Mouse (Mus musculus): ENCODE data around the gene Cab39.

Cab39 gene

DNA sequence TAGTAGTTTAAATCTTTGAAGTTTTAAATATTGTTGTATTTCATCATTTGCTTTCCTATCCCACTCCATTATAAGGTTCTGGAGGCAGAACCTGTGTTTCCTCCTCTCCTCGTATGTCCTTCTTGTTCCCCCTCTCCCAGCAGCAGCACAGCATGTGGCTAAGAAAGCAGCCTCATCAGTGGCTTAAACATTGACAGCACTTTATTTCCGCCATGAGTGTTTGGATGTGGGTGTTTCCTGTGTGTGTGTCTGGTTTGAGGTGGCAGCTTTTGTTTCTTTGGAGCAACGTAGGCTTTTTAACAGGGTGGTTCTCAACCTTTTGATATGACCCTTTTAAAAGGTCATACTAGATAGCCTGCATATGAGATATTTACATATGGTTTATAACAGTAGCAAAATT lies 52.2 kb downstream of the Cab39 start:
- peak; percentile 41 for DNase-seq (ENCODE audit: low read depth, low spot score)

DNA sequence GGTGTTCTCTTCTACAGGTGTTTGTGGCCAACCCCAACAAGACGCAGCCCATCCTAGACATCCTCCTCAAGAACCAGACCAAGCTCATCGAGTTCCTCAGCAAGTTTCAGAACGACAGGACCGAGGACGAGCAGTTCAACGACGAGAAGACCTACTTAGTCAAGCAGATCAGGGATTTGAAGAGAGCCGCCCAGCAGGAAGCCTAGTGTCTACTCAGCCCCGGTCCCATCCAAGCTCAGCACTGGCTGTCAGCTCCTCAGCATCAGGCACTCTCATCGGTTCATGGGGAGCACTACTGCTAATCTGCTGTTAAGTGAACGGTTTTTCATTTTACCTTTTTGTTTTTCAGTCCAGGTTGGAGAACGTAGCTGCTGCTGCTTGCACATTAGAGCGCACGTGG lies 55.8 kb downstream of the Cab39 start:
- no peak for DNase-seq (ENCODE audit: low read depth, low spot score)

DNA sequence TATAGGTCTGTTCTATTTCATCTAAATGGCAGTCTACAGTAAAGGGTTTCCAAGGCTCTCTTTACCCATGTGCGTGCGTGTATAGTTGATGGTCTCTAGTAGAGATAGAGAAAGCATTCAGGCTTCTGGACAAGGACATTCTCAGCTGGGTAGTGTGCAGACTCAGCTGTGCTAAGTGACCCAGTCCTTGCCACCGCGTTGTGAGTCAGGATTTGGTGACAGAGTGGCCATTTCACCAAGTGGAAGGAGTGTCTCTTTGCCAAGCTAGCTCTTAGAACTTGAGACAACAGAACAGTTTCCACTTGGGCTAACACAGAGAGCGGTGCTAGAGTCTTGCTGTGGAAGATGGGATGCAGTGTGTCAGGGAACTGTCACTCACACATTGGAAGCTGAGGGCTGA lies 57.6 kb downstream of the Cab39 start:
- no peak for DNase-seq (ENCODE audit: low read depth, low spot score)

DNA sequence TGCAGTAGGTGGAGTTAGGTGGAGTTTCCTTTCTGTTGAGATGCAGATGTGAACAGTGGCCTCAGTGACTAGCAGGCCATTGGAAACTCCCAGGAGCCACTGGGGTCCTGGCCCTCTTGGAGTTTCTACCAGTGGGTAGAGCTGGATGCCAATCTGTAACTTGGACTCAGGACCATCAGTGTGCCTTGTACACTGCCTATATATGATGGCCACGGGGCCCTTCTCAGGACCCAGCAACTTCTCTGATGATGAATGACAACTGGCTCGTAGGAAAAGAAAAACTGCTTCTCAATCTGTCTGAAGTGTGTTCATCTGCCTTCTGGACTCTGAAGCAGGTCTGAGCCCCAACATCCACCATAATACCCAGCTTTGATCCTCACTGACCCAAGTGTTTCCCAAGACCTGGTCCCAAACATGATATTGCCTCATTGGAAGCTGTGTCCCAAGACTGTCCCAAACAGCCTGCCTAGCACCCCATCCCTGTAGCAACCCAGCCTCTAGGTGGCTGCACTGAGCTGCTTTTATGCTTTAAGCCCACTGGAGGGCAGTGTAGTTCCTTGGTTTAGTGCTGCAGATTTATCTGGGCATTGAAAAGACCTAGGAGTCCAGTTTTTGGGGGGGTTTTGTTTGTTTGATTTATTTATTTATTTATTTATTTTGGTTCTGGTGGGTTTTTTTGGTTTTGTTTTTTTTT lies 59.9 kb downstream of the Cab39 start:
- peak; percentile 86 for DNase-seq (ENCODE audit: low read depth, low spot score)

DNA sequence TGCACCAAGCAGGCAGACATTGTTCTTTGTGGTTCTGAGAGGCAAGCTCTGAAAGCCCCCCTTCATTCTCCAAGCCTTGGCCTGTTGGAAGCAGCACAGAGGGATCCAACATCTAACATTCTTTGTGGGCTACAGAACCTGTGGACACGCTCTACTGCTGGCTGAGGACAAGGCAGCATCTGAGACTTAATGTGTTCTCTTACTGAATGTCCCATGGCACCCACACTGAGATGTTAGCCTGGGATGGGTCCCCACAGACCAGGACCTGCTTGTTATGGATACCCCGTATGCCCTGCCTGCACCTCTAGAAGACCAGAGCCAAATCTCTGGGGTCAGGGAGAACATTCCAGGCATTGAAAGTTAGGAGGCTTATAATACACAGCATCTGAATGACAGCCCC lies 60.6 kb downstream of the Cab39 start:
- no peak for DNase-seq (ENCODE audit: low read depth, low spot score)

DNA sequence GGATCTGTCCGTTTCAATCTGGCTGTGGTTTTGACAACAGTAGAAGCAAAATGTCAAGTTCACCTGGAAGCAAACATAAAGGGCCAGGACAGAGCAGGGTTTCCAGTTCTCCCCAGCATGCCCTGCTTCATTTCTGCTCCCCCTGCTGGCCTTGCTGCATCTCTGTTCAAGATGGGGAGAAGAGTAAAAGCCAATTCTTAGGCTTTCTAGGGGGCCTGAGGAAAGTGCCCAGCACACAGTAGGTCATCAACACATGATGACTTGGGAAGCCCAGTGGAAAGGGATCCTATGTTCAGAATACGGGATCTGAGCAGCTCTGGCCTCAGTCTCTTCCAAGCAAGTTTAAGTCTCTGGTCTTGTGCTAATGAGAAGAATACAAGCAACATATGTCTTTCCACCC lies 61.2 kb downstream of the Cab39 start:
- DNase-seq (ENCODE audit: low read depth, low spot score): no peak

DNA sequence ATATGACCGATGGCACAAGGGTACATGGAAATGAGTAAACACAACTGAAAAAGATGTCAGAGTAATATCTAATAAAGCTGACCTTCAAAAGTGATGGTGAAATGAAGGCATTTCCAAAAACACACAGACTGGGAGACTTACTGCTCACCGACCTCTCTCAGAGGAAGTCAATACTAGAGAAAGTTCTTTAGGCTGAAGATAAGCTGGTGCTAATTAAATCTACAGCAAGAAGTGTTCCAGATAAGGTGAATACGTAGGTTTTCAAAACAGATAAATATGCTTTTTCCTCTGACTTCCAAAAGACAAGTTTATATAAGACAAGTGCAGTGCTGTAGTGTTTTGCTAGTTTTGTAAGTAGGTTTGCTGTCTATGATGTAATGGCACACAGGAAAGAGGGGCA lies 63.0 kb downstream of the Cab39 start:
- DNase-seq (ENCODE audit: low read depth, low spot score): no peak

DNA sequence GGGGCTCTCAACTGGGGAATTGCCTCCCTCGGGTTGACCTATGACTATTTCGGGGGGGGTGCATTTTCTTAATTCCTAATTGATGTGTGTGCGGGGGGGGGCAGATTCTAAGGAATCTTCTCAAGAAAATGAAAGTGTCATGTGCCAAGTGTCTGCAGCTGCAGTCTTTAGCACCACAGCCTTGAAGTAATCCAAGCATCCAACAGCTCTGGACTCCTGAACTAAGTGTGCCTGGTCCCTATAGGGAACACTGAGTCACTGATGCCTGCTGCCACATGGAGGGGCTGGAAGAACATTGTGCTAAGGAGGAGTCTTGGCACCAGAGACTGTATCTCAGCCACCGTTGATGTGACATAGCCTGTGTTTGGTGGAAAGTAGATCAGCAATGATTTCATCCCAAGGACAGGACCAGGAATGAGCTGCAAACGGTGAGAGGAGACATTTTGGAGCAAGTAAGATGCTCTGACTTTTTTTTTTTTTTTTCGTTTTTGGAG lies 64.1 kb downstream of the Cab39 start:
- DNase-seq (ENCODE audit: low read depth, low spot score): no peak

DNA sequence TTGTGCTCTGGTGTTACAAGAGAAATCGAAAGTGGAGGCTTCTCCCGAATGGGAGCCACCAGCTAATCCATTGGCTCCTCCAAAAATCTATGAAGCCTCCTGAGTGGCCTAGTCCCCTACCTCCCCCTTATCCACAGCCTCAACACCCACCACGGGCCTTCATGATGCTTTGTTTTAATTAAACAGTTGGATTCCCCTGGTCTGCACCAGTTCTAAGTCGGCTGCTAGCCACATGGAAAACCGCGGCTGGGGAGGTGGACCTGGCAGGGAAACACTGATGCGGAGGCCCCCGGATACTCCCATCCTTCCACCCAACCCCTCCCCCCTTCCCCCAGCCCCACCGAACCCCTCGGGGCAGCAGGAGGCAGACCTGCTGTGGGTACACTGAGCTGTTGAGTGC lies 71.1 kb downstream of the Cab39 start:
- no peak for DNase-seq (ENCODE audit: low read depth, low spot score)

DNA sequence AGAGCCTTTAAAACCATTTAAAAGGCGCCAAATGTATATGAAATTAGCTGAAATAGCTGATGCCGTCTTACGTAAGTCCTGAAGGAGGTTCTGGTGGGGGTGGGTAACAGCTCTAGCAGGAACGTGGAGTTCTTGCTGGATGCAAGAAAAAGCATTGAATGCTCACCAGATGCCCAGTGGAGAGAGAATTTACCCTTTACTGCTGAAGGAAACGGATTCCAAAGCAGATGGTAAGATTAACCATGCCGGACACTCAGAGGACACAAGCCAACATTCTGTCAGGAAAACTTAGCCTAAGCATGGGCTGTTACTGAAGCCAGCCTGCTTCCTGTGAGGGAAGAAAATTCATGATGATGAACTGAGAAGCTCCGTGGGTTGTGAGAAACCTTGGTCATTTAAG lies 76.8 kb downstream of the Cab39 start:
- DNase-seq (ENCODE audit: low read depth, low spot score): no peak

DNA sequence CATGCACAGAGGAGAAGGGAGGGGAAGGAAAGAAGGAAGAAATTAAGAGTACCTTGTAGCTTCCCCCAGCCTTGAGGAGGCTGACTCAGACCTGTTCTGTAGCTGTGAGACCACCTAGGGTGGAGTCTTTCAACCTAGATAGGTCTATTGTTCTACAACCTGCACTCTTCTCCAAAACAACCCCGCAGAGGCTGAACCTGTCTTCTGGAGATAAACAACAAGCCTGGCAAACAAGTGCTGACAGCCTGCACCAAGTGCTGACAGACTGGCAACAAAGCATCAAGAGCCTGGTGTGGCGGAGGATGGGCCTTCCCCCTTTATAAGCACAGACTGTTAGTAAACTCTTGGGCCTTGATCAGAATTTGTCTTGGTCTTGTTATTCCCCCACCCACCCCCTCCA lies 77.3 kb downstream of the Cab39 start:
- no peak for DNase-seq (ENCODE audit: low read depth, low spot score)

DNA sequence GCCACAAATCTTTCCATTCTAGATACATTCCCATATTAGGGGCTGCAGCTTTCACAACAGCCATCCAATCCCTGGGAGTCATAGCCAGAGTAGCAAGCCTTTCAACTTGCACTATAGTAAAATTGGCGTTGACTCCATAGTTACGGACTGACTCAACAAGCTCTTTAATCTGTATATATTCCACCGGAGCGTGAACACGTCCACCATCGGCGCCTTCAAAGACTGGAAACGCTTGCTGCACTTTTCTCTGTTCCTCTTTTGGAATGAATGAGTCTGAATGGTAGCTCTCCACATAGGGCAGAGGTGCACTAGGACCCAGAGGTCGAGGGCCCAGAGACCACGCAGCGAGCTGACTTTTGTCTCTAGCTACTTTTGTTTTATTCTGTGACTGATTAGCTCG lies 88.8 kb downstream of the Cab39 start:
- no peak for DNase-seq (ENCODE audit: low read depth, low spot score)

DNA sequence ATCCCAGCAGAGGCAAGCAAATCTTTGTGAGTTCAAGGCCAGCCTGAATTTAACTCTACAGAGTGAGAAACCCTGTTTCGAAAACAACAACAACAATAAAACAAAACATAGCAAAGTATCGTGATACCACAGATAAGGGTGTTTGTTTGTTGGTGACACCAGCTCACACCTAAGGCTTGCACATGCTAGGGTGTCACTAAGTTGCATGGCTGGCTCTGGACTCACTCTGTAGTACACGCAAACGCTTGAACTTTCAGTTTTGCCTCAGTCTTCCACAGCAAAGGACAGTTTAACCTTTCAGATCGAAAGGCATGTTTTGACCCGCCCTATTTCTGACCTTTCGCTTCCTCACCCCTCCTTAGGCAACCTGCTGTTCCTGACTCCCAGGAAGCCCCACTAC lies 94.0 kb downstream of the Cab39 start:
- no peak for DNase-seq (ENCODE audit: low read depth, low spot score)

DNA sequence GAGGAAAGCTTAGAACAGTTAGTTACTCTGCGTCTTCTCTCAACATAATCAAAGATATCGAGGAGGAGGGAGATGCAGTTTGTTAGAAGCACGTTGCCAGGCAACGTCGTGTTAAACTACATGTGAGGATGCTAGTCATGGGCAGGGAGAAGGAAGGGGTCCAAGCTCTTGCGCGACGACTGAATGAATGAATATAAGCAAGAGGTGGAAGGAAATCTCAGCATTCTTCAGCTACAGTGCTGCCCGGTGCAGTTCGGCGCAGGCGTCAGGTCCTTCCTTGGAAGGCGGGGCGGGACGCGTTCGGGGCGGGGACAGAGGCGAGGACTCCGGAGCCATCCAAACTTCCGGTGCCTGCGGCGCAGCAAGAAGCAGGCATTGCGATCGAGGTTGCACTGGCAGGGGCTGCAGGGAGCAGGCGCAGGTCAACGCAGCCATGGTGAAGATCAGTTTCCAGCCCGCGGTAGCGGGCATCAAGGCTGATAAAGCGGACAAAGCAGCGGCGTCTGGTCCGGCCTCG lies 101.0 kb downstream of the Cab39 start, which contains the start of gene Itm2c:
Gene Itm2c (plus strand): TSS at position 51 of the 517 bp plus-strand sequence.
- DNase-seq (ENCODE audit: low read depth, low spot score): peak; percentile 90

DNA sequence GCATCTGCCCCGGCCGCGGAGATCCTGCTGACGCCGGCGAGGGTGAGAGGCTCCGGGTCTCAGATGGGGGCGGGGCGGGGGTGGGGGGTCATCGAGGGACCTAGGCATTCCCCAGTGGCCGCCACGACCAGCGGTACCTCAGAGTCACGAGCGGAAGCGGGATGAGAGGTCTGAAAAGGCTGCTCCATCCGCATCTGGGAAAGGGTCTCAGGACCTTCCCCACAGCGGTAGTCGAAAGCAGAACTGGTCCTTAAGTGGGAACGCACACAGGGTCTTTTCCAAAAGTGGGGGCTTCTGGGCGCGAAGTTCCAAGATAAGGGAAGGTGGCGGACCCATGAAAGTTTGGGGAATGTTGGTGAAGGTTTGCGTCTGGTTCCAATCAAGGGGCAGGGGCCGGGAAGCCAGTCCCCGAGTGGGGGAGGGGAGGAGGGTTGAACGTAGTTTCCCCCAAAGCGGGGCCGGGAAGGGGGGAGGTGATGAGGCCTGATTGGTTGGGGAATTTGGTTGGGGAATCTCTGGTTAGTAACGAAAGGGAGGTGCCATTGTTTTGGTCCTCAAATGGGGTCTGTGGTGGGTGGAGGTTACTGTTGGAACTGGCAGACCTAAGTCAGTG lies 101.6 kb downstream of the Cab39 start:
- DNase-seq (ENCODE audit: low read depth, low spot score): peak; percentile 54

DNA sequence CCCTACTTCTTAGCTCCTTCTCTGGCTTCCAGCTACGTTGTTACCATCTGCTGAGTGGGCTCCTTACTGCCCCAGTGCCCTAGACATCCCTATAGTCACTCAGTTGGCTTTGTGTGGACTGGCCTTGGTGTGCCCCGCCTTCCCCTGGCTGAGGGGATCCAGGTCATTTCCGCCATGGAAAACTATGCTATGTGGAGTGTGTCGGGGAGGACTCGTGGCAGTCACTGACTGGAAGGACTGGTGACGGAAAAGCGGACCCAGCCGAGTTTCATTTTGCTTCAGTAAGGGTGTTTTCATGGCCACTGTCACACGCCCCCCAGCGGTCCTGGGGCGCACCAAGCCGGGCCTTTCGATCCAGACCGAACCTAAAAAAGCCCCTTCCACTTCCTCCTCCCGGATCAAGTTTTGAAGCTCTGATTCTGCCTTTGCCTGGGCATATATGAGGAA lies 102.2 kb downstream of the Cab39 start:
- peak; percentile 86 for DNase-seq (ENCODE audit: low read depth, low spot score)

DNA sequence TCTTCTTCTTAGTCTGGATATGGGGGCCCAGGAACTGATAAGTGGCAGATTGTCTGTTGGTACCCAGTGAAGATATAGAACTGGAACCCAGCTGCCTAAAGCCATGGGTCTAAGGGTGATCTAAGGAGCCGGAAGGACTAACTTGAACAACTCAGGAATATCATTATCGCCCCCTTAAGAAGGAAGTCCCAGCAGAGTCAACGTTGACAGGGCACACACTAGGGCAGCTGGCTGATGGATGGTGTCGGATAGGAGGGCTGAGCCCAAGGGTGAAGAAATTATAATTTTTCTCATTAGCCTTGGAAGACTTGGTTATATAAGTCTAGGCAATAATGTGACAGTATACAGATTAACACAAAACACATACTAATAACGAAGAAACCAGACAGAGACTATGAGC lies 102.9 kb downstream of the Cab39 start:
- no peak for DNase-seq (ENCODE audit: low read depth, low spot score)

DNA sequence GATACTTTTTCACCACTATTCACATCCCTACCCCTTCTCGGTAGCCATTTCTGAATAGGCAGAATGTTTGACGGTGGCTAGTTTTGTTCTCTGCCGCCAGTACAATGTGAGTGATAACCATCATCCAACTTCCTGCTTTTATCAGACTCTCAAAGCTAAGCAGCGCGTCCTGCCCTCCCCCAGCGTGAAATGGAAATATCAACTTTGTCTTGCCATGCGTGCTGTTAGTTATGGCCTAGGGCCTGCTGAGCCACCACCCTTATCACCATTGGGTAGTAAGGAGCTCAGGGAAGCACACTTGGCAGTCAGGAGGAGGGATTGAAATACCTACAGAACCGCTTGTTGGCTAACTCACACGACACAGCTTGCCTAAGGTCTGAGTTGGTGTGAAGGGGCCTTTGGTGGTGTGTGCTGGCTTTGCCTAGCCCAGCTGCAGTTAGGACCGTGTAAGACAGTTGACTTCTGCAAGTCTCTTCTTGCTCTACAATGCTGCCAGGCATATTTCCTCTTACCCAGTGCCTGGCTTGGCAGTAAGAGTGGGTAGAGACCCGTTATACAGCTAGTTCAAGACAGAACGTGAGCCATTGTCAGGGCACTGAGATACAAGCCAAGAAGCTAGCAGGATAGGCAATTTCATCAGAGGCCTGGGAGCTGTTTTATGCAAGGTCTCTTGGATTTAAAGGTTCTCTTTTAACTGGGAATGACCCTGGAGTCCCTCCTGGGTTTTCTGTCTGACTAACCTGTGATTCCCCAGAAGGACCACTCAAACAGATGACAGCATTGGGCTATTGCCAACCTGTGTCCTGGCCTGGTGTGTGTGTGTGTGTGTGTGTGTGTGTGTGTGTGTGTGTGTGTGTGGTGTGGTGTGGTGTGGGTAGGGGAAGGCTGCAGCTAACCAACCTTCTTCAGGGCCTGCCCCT lies 103.8 kb downstream of the Cab39 start:
- peak; percentile 81 for DNase-seq (ENCODE audit: low read depth, low spot score)

DNA sequence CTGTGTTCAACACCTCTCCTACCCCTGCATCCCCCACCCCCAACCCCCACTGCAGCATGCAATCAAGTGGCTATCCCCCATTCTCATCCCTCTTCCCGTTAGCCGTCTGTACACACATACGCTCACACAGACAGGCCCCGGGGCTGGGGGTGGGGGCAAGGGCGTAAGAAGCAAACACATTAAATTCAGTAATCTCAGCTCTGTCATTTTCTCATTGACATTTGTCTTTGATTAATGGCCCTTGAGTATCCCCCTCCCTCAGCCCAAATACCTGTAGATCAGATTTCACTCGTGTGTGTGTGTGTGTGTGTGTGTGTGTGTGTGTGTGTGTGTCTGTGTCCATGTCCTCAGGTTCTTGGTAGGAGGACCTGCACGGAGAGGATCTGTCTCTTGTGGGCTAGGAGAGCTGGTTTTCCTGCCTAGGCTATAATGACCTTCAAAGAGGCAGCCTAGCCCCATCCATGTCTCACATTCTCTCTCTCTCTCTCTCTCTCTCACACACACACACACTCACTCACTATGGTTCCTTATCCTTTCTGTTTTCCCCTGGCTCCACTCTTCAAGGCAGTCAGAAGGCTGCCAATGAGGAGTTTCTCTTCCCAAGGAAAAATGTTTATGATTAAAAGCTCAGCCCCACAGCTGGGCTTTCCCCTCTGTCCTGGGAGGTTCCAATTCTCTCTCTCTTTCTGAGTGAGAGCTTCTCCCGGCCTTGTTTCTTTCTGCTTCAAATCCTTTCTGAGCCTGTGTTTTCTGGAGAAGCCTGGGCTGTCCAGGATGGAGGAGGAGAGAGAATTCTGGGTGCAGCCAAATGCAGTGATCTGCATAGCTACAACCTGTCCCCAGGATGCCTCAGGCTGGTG lies 104.9 kb downstream of the Cab39 start:
- DNase-seq (ENCODE audit: low read depth, low spot score): no peak

DNA sequence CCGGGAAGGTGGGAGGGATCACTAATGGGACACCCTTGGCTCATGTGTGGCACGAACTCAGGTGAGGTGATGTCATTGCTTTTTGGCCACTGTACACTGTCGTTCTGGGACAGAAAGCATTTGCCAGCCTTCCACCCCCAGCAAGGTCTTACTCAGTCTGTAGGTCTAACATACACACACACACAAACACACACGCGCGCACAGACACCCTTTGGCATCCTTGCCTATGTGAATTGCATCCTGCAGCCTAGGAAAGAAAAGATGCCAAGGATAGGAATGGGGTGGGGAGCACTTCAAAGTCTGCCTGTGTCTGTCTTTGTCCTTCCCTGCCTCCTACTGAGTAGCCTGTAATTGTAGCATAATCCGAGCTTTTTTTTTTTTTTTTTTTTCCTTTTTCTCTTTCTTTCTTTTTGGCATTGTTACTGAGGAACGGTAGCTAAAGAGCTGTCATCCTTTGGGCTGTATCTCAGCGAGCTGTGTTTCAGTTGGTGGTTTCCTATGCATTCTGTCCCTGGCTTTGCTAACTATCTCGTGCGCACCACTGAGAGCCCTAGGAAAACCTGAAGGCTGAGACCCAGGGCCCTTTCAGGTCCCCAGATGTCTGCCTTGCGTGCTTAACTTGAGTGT lies 105.6 kb downstream of the Cab39 start:
- DNase-seq (ENCODE audit: low read depth, low spot score): no peak

DNA sequence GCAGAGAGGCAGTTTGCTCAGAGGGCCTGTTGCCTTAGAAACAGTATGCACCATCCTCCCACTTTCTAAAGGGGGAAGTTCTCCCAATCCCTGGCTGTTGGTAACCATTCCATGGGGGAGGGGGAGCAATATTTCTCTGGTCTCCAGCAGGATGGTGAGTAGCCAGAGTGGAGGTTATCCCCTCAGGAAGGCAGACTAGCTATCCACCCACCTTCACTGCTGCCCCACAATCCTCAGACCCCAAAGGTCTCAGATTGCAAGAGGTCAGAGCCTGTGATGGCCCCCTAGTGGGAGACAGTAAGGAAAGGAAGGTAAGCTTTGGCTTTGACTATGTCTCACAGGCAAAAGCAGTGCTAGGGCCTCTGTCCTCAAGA lies 106.1 kb downstream of the Cab39 start:
- DNase-seq (ENCODE audit: low read depth, low spot score): no peak

Measured in CD4-positive, CD25-positive, alpha-beta regulatory T cell, adult 2 months (primary cell).